Mouse (Mus musculus) lung, adult 2 months (tissue): ENCODE results near the gene Fhad1.

ENCODE experiments used
- CTCF ChIP-seq: fragments of 200-500 bp; IDR thresholded peaks from 2 replicates; pipeline ENCODE4 v1.5.1; 2011; ENCODE audit warnings: mild to moderate bottlenecking, low read length, control low read depth; ENCODE audit not compliant: insufficient read depth
- POLR2A ChIP-seq: fragments of 200-500 bp; IDR thresholded peaks from 2 replicates; pipeline ENCODE4 v1.6.1; 2011; ENCODE audit warnings: low read depth, mild to moderate bottlenecking, control low read depth, low read length, borderline replicate concordance; ENCODE audit errors: extremely low read depth

- TF ChIP-seq CTCF (no peak), POLR2A (no peak)
Measured at GRCm38 (mm10) chr4:141875481-141876108, 139.3 kb downstream of the Fhad1 start.
